Mouse (Mus musculus) lung, postnatal 0 days (tissue): ENCODE data around the gene Irf2. TPM values are rescaled to one million over a fixed set of nuclear protein-coding genes. Genes with fewer than 3 reads are reported as not detected.
"Not testable (repeated sequence)": the region's sequence is repeated elsewhere in the genome, so short reads cannot be mapped to it uniquely, and the experiment has no call there.

Experiments used
- ATAC-seq: fragments of 200-750 bp; cut with Nextera tagmentation; 2 replicates; pipeline ENCODE4 v1.8.0; 2017; ENCODE audit warnings: moderate library complexity
- DNase-seq: peaks from one replicate; pipeline ENCODE4 v3.0.0-alpha.2; 2016; ENCODE audit warnings: low spot score
- H3K27ac ChIP-seq: fragments of 300-500 bp; sonication (generic); 2 replicates; pipeline ENCODE4 v1.5.1; 2014; ENCODE audit warnings: antibody characterized with exemption, mild to moderate bottlenecking, low read length, mixed read lengths
- H3K27me3 ChIP-seq: fragments of 300-500 bp; sonication (generic); replicated peaks from 2 replicates; pipeline ENCODE4 v1.6.1; 2014; ENCODE audit warnings: low read length, mixed read lengths; ENCODE audit not compliant: insufficient read depth
- H3K36me3 ChIP-seq: fragments of 300-500 bp; sonication (generic); 2 replicates; pipeline ENCODE4 v1.6.1; 2014; ENCODE audit warnings: low read length, mixed read lengths; ENCODE audit not compliant: insufficient read depth
- H3K4me1 ChIP-seq: fragments of 300-500 bp; sonication (generic); 2 replicates; pipeline ENCODE4 v1.6.1; 2014; ENCODE audit warnings: antibody characterized with exemption, low read depth, low read length, mixed read lengths; ENCODE audit not compliant: insufficient read depth
- H3K4me2 ChIP-seq: fragments of 300-500 bp; sonication (generic); replicated peaks from 2 replicates; pipeline ENCODE4 v1.6.1; 2014; ENCODE audit warnings: low read depth, mild to moderate bottlenecking, low read length, moderate library complexity, mixed read lengths
- H3K4me3 ChIP-seq: fragments of 300-500 bp; sonication (generic); 2 replicates; pipeline ENCODE4 v1.5.1; 2014; ENCODE audit warnings: low read depth, low read length
- H3K9ac ChIP-seq: fragments of 300-500 bp; sonication (generic); replicated peaks from 2 replicates; pipeline ENCODE4 v1.6.1; 2014; ENCODE audit warnings: low read depth, mild to moderate bottlenecking
- H3K9me3 ChIP-seq: fragments of 300-500 bp; sonication (generic); 2 replicates; pipeline ENCODE4 v1.6.1; 2016; ENCODE audit warnings: low read length, mixed read lengths
- CTCF ChIP-seq: IDR thresholded peaks from 2 replicates; pipeline ENCODE4 v1.5.1; 2016; ENCODE audit warnings: antibody characterized with exemption, mild to moderate bottlenecking
- EP300 ChIP-seq: IDR thresholded peaks from 2 replicates; pipeline ENCODE4 v1.6.1; 2016; ENCODE audit warnings: antibody characterized with exemption, mild to moderate bottlenecking, control low read depth
- WGBS: fragments of 180-500 bp; shearing (Covaris S2); extraction: QIAGEN DNeasy Blood & Tissue Kit; methylation state at CpG from one replicate; pipeline ENCODE4 v1.1.7; 2014; 5-methylcytosine and 5-hydroxymethylcytosine counted together
- polyA plus RNA-seq: library from polyadenylated mRNA; unstranded; fragments of >200 nt; fragmentation: Nextera tagmentation; extraction: Ambion mirVana; gene quantifications from 2 replicates; pipeline ENCODE4 v1.2.1, GENCODE M21; 2015

Gene Irf2
- polyA plus RNA-seq, 1 experiment from 2014 or later, result 64.9 TPM

- no peaks in the 10 kb centered on the region for H3K9me3 ChIP-seq
- H3K4me2 ChIP-seq, result no peak overlapping the region
- H3K9ac ChIP-seq, result no peak overlapping the region
- H3K4me3 ChIP-seq, result no peak overlapping the region
- no peak for DNase-seq
- 85% methylated on average over 11 of the region's 11 CpGs for WGBS
- no peaks in the 10 kb centered on the region for H3K27me3 ChIP-seq
- TF ChIP-seq CTCF, result no peak
- no peak for TF ChIP-seq EP300
- ATAC-seq, result no peak
- no peak overlapping the region for H3K27ac ChIP-seq
- no peaks in the 10 kb centered on the region for H3K36me3 ChIP-seq
- no peaks in the 10 kb centered on the region for H3K4me1 ChIP-seq
Observed at GRCm38 (mm10) chr8:46721065-46721845, 18.3 kb upstream of the Irf2 start.

- H3K36me3 ChIP-seq, result no peaks in the 10 kb centered on the region
- TF ChIP-seq EP300 (no peak), CTCF (no peak)
- no peak overlapping the region for H3K4me3 ChIP-seq
- H3K4me2 ChIP-seq, result no peak overlapping the region
- 36% methylated on average over 2 of the region's 2 CpGs for WGBS
- H3K27ac ChIP-seq, result no peak overlapping the region
- H3K4me1 ChIP-seq, result no peaks in the 10 kb centered on the region
- H3K9ac ChIP-seq, result no peak overlapping the region
- H3K9me3 ChIP-seq, result no peaks in the 10 kb centered on the region
- no peak for DNase-seq
- H3K27me3 ChIP-seq, result no peaks in the 10 kb centered on the region
- ATAC-seq, result no peak
Observed at GRCm38 (mm10) chr8:46722536-46722935, 17.0 kb upstream of the Irf2 start.

GRCm38 (mm10) chr8:46726383-46726782 is 13.1 kb upstream of the Irf2 start:
- Histone ChIP-seq H3K4me3 (no peak overlapping the region), H3K9ac (no peak overlapping the region), H3K27ac (no peak overlapping the region), H3K4me2 (no peak overlapping the region), H3K36me3 (no peaks in the 10 kb centered on the region), H3K4me1 (no peaks in the 10 kb centered on the region), H3K27me3 (no peaks in the 10 kb centered on the region), H3K9me3 (no peaks in the 10 kb centered on the region)
- DNase-seq (no peak), ATAC-seq (no peak)
- TF ChIP-seq CTCF (no peak), EP300 (no peak)
- WGBS, result 83% methylated on average over 2 of the region's 2 CpGs

DNA sequence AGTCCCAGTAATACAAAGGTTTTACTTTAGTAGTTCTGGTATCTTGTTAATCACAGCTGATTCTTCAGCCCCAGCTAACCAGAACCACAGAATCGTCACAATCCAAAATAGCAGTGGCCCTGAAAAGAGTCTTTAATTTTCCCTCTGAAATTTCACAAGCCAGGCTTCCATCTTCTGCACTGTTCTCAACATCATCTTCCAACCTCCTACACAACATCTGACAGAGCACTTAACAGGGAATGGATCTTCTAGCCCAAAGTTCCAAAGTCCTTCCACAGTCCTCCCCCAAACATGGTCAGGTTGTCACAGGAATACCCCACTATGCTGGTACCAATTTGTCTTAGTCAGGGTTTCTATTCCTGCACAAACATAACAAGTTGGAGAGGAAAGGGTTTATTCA is 9.9 kb upstream of the Irf2 start:
- ATAC-seq, H3K4me2 ChIP-seq, H3K4me3 ChIP-seq, H3K9ac ChIP-seq, H3K9me3 ChIP-seq, H3K36me3 ChIP-seq, H3K27me3 ChIP-seq, DNase-seq, H3K4me1 ChIP-seq, H3K27ac ChIP-seq: not testable (repeated sequence)
- WGBS, result 82% methylated on average over 1 of the region's 1 CpGs

GRCm38 (mm10) chr8:46732381-46732915 is 7.1 kb upstream of the Irf2 start:
- 66% methylated on average over 7 of the region's 7 CpGs for WGBS

DNA sequence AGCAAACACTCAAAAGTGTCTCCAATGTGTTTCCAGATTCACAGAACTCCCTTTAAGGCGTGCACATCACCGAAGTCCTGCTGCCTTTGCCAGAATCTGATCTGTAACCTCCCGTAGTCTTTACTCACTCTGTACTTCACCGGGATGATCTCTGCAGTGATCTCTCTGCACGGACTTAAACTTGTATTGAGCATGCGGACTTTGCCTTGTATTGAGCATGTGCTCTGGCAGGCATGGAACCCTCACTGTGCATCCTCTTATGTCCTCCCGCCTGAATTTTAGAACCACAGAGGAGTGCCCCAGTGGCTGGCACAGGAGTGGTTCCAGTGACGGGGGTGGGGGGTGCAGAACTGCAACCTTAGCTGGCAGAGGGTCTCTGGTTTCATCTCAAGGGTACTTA is 5.9 kb upstream of the Irf2 start:
- Histone ChIP-seq H3K4me2 (no peak overlapping the region), H3K4me1 (no peaks in the 10 kb centered on the region; the same call in 1 of the 2 replicates), H3K27ac (no peak overlapping the region), H3K9ac (no peak overlapping the region), H3K9me3 (no peaks in the 10 kb centered on the region), H3K4me3 (no peak overlapping the region), H3K36me3 (no peaks in the 10 kb centered on the region), H3K27me3 (no peaks in the 10 kb centered on the region)
- whole genome bisulfite sequencing, result 81% methylated on average over 8 of the region's 8 CpGs
- DNase-seq (no peak), ATAC-seq (no peak)
- no peak for TF ChIP-seq CTCF
- no peak for TF ChIP-seq EP300

More at GRCm38 (mm10) chr8:46732381-46732915, 7.1 kb upstream of the Irf2 start:
- peak; percentile 26 for DNase-seq
- ATAC-seq, result no peak; the same call in 1 of the 2 replicates
- TF ChIP-seq EP300 (no peak), CTCF (no peak)
- Histone ChIP-seq H3K27ac (no peak overlapping the region), H3K4me1 (no peaks in the 10 kb centered on the region), H3K27me3 (no peaks in the 10 kb centered on the region), H3K36me3 (no peaks in the 10 kb centered on the region), H3K4me2 (no peak overlapping the region), H3K9me3 (no peaks in the 10 kb centered on the region), H3K4me3 (no peak overlapping the region), H3K9ac (no peak overlapping the region)
